In genomic region chr11:37009243-37009642, GRCm38 (mm10) we compare ENCODE assay signal across 28 mouse cellular contexts.
"Had no signal": no experiment of that assay in that cellular context is flagged by ENCODE, and none has a peak within 500 bp of the region (broad histone marks: within the 10 kb centered on the region; RNA-seq: fewer than 3 reads in every experiment).

No protein-coding gene starts in this region.

- ATAC-seq: liver, postnatal 0 days; lung, postnatal 0 days; midbrain, embryonic 13.5 days; midbrain, embryonic 16.5 days had no signal

- H3K36me3 ChIP-seq: kidney, embryonic 15.5 days; limb, embryonic 12.5 days; limb, embryonic 15.5 days; midbrain, embryonic 10.5 days; midbrain, embryonic 13.5 days; neural tube, embryonic 12.5 days; neural tube, embryonic 15.5 days had no signal

- H3K4me2 ChIP-seq: kidney, embryonic 15.5 days; limb, embryonic 12.5 days; limb, embryonic 15.5 days; liver, embryonic 11.5 days; lung, embryonic 14.5 days; midbrain, embryonic 13.5 days; neural tube, embryonic 12.5 days; neural tube, embryonic 15.5 days had no signal

- H3K9me3 ChIP-seq: kidney, embryonic 15.5 days; limb, embryonic 12.5 days; limb, embryonic 15.5 days; midbrain, embryonic 10.5 days; midbrain, embryonic 13.5 days; neural tube, embryonic 12.5 days; neural tube, embryonic 15.5 days had no signal

- H3K9ac ChIP-seq: kidney, embryonic 15.5 days; limb, embryonic 12.5 days; limb, embryonic 15.5 days; liver, embryonic 14.5 days; liver, postnatal 0 days; lung, embryonic 14.5 days; midbrain, embryonic 13.5 days; neural tube, embryonic 12.5 days; neural tube, embryonic 15.5 days had no signal

- H3K27ac ChIP-seq: kidney, embryonic 15.5 days; left cerebral cortex, adult 2 months; limb, embryonic 12.5 days; limb, embryonic 15.5 days; liver, embryonic 14.5 days; macrophage; midbrain, embryonic 10.5 days; midbrain, embryonic 13.5 days; neural tube, embryonic 12.5 days; neural tube, embryonic 15.5 days; stomach, postnatal 0 days had no signal

- DNase-seq: kidney, adult 11 months; kidney, adult 8-10 months; kidney, postnatal 10 days; kidney, postnatal 36 days; layer of hippocampus, postnatal 36 days; left cerebral cortex, postnatal 4 days; liver, postnatal 0 days; lung, embryonic 14.5 days; right cerebral cortex, adult 18-20 months; right cerebral cortex, postnatal 14 days; right cerebral cortex, postnatal 4 days; thymus, adult 2 months; thymus, postnatal 14 days had no signal

- H3K27me3 ChIP-seq: kidney, embryonic 15.5 days; limb, embryonic 12.5 days; limb, embryonic 15.5 days; midbrain, embryonic 13.5 days; neural tube, embryonic 12.5 days; neural tube, embryonic 15.5 days had no signal

- H3K4me1 ChIP-seq: kidney, embryonic 15.5 days; limb, embryonic 12.5 days; limb, embryonic 15.5 days; neural tube, embryonic 12.5 days; neural tube, embryonic 15.5 days had no signal

- H3K4me3 ChIP-seq: kidney, embryonic 15.5 days; left cerebral cortex, adult 2 months; limb, embryonic 12.5 days; limb, embryonic 15.5 days; midbrain, embryonic 10.5 days; midbrain, embryonic 13.5 days; myocyte; neural tube, embryonic 12.5 days; neural tube, embryonic 15.5 days had no signal
